Mouse (Mus musculus): ENCODE measurements around the gene Slc13a3. TPM values are rescaled to one million over a fixed set of nuclear protein-coding genes. Genes with fewer than 3 reads are reported as not detected.

The Slc13a3 gene
- 0.80 and 1.4 TPM in 2 replicates for polyA plus RNA-seq (2012; ENCODE audit: low replicate concordance)

GRCm38 (mm10) chr2:165473003-165473402 lies at the start of gene Slc13a3:
TSS of gene Slc13a3 (minus strand) at chr2:165473230.

GRCm38 (mm10) chr2:165503259-165504203 lies 30.5 kb upstream of the Slc13a3 start, which contains the start of gene Slc2a10:
TSS of gene Slc2a10 (plus strand) at chr2:165503787.

GRCm38 (mm10) chr2:165492648-165493553 lies 19.9 kb upstream of the Slc13a3 start, which contains the start of gene Trp53rka:
TSS of gene Trp53rka (minus strand) at chr2:165493324.

GRCm38 (mm10) chr2:165387844-165388495 lies 85.1 kb downstream of the Slc13a3 start, which contains the start of gene Zfp334:
TSS of gene Zfp334 (minus strand) at chr2:165388259.

GRCm38 (mm10) chr2:165368496-165368895 lies 104.5 kb downstream of the Slc13a3 start, which contains the start of gene Zfp663:
TSS of gene Zfp663 (minus strand) at chr2:165368729.

Other genes starting within 250 kb of the Slc13a3 start
- gene Cdh22, start 238.4 kb downstream of the Slc13a3 start, polyA plus RNA-seq (2012; ENCODE audit: low replicate concordance): 0.24 and 0.25 TPM in 2 replicates
- gene Slc35c2, start 185.4 kb downstream of the Slc13a3 start, polyA plus RNA-seq (2012; ENCODE audit: low replicate concordance): 73.8 and 106 TPM in 2 replicates
- 4.7 and 25.3 TPM in 2 replicates for gene Elmo2, start 146.8 kb downstream of the Slc13a3 start, polyA plus RNA-seq (2012; ENCODE audit: low replicate concordance)
- not detected in 2 replicates for gene Zfp663, start 104.5 kb downstream of the Slc13a3 start, polyA plus RNA-seq (2012; ENCODE audit: low replicate concordance)
- 0.03 TPM in 1 of 2 replicates, not detected in the other for gene Zfp334, start 85.0 kb downstream of the Slc13a3 start, polyA plus RNA-seq (2012; ENCODE audit: low replicate concordance)
- 0.34 and 0.46 TPM in 2 replicates for gene Ocstamp, start 72.8 kb downstream of the Slc13a3 start, polyA plus RNA-seq (2012; ENCODE audit: low replicate concordance)
- 7.2 and 33.4 TPM in 2 replicates for gene Trp53rka, start 20.1 kb upstream of the Slc13a3 start, polyA plus RNA-seq (2012; ENCODE audit: low replicate concordance)
- gene Slc2a10, start 30.6 kb upstream of the Slc13a3 start, polyA plus RNA-seq (2012; ENCODE audit: low replicate concordance): 0.05 TPM in 1 of 2 replicates, not detected in the other
- gene Eya2, start 121.8 kb upstream of the Slc13a3 start, polyA plus RNA-seq (2012; ENCODE audit: low replicate concordance): 1.5 and 2.1 TPM in 2 replicates

Data from leukemia stem cell, adult 10-12 weeks (primary cell).